Mouse (Mus musculus) right cerebral cortex, postnatal 10 days (tissue): Measurements from ENCODE around the gene Nelfe.
A peak's percentile ranks its signal among the peaks of the same experiment; 100 is the strongest.
"Not testable (repeated sequence)": the region's sequence is repeated elsewhere in the genome, so short reads cannot be mapped to it uniquely, and the experiment has no call there.

ENCODE experiments used
- DNase-seq, 2 experiments: peaks; one replicate each; pipeline ENCODE4 v3.0.0; 2021; ENCODE audit warnings: low spot score in 2 of 2

Gene Nelfe

GRCm38 (mm10) chr17:34849722-34850516 lies at the start of gene Nelfe, which contains the start of gene Skiv2l:
Gene Nelfe (plus strand): TSS chr17:34850391.
Gene Skiv2l (minus strand): TSS chr17:34850210.
- peak; percentile 99 for DNase-seq

- not testable (repeated sequence) for DNase-seq
Measured at GRCm38 (mm10) chr17:34800781-34801305, 49.3 kb upstream of the Nelfe start.

GRCm38 (mm10) chr17:34802756-34803155 lies 47.4 kb upstream of the Nelfe start:
- DNase-seq: not testable (repeated sequence)

GRCm38 (mm10) chr17:34803367-34803766 lies 46.8 kb upstream of the Nelfe start:
- not testable (repeated sequence) for DNase-seq

- DNase-seq: not testable (repeated sequence)
Measured at GRCm38 (mm10) chr17:34804301-34804700, 45.9 kb upstream of the Nelfe start, which contains the start of gene Cyp21a1. Gene Cyp21a1 (minus strand): TSS chr17:34804561.

- no peak for DNase-seq
Measured at GRCm38 (mm10) chr17:34804871-34805562, 45.2 kb upstream of the Nelfe start.

GRCm38 (mm10) chr17:34807176-34807575 lies 43.0 kb upstream of the Nelfe start:
- no peak for DNase-seq

GRCm38 (mm10) chr17:34808599-34809205 lies 41.5 kb upstream of the Nelfe start:
- no peak for DNase-seq

- DNase-seq: not testable (repeated sequence)
Measured at GRCm38 (mm10) chr17:34810411-34810810, 39.8 kb upstream of the Nelfe start.

GRCm38 (mm10) chr17:34810811-34811210 lies 39.4 kb upstream of the Nelfe start:
- not testable (repeated sequence) for DNase-seq

GRCm38 (mm10) chr17:34811275-34811674 lies 38.9 kb upstream of the Nelfe start:
- no peak for DNase-seq

GRCm38 (mm10) chr17:34813747-34814146 lies 36.4 kb upstream of the Nelfe start:
- DNase-seq: not testable (repeated sequence)

GRCm38 (mm10) chr17:34814818-34815370 lies 35.3 kb upstream of the Nelfe start:
- DNase-seq: no peak

GRCm38 (mm10) chr17:34830776-34831175 lies 19.4 kb upstream of the Nelfe start:
- not testable (repeated sequence) for DNase-seq

GRCm38 (mm10) chr17:34836155-34836855 lies 13.9 kb upstream of the Nelfe start:
- DNase-seq: no peak

- DNase-seq: peak; percentile 98 to 99
Measured at GRCm38 (mm10) chr17:34836856-34837221, 13.4 kb upstream of the Nelfe start, which contains the start of the genes Stk19 and Dxo. Gene Stk19 (minus strand): TSS chr17:34836945. Gene Dxo (plus strand): TSS chr17:34837019.

- DNase-seq: peak in 1 of 2 experiments; percentile 47
Measured at GRCm38 (mm10) chr17:34837464-34838324, 12.5 kb upstream of the Nelfe start.

- no peak for DNase-seq
Measured at GRCm38 (mm10) chr17:34838785-34839184, 11.4 kb upstream of the Nelfe start.

- DNase-seq: no peak
Measured at GRCm38 (mm10) chr17:34840736-34841307, 9.4 kb upstream of the Nelfe start.

GRCm38 (mm10) chr17:34844884-34845283 lies 5.3 kb upstream of the Nelfe start:
- DNase-seq: peak in 1 of 2 experiments; percentile 17
